Mouse (Mus musculus): Measurements from ENCODE around the gene Itpr2.

- TF ChIP-seq CTCF (IDR thresholded peaks at IDR 0.05; ENCODE audit: borderline replicate concordance, insufficient read depth, low read depth, low read length): no peak
- no peak for TF ChIP-seq POLR2A (IDR thresholded peaks at IDR 0.05; ENCODE audit: borderline replicate concordance, insufficient read depth, low read length)
Measured at GRCm38 (mm10) chr6:146284921-146285565, 217.0 kb downstream of the Itpr2 start.

Measured in cerebellum, adult 2 months (tissue).